Mouse (Mus musculus): ENCODE results near the gene Fbxl18.

- TF ChIP-seq POLR2A (IDR thresholded peaks at IDR 0.05; ENCODE audit: borderline replicate concordance, control insufficient read depth, low read depth, low read length) = 0 out of 2 replicates have a peak, but pooled peaks have one; percentile 28
- TF ChIP-seq CTCF (IDR thresholded peaks at IDR 0.05; ENCODE audit: control insufficient read depth, insufficient read depth, low read length) = peak; percentile 97
Measured at GRCm38 (mm10) chr5:142936336-142936719, 41.1 kb upstream of the Fbxl18 start.
